Mouse (Mus musculus): Measurements from ENCODE around the gene Smdt1.

DNA sequence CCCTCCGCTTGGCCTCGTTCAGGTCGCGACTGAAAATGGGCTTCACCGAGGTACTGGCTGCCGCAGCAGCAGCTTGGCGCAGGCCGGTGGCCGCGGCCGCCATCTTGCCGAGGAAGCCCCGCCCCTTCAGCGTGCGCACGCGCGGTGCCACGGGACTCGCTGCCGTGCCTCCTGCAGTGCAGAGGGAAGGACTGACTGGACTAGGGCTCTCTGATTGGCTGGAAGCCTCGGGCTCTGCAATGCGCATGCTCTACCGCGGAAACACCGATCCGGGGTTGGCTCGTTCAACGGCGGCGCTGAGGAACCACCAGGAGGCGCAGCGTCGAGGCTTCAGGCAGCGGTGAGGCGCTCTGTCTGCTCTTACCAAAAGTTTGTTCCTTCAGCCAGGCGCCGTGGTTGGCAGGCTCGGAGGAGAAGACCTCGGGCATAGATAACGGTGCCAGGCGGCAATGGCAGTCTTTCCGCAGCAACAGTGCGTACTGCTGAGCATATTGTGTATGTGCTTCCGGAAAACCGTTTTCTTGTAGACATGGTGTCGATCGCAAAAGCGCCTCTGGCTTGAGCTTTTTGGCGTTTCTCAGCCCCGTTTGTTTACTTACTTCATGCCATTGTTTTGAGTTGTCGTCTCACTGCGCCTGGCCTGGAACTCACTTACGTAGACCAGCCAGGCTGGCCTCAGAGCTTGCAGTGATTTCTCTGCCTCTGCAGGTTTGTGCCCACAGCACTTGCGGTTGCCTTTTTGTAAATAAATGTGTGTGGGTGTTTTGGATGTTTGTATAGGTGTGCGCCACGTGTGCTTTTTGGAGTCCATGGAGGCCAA lies 15.6 kb downstream of the Smdt1 start, which contains the start of gene Ndufa6:
- TF ChIP-seq CTCF (IDR thresholded peaks at IDR 0.05; ENCODE audit: low read depth, low read length) (peak; percentile 41; the same call in 1 of the 2 replicates), POLR2A (IDR thresholded peaks at IDR 0.05; ENCODE audit: borderline replicate concordance, low read depth, low read length) (peak; percentile 96)

All from bone marrow macrophage, adult 2 months (primary cell).